Comparison of ENCODE assay signal across 11 mouse cellular contexts in the genomic region with DNA sequence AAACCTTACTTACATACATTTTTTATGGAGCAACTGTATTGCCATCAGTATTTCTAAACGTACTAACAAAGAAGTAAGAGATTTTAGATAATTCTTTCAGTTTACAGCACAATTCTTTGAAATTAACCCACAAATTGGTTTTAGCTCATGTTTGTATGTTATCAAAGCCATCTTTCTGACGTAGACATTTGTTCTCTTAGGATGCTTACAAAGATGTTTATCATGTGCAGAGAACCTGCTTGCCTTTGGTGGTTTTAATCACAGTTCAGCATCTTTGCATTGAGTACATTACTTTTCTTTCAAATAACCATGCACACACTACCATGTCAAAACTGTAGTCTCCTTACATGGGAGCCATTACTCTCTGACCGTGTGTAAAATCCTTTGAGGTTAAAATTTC.
"Had no signal": no experiment of that assay in that cellular context is flagged by ENCODE, and none has a peak within 500 bp of the region (broad histone marks: within the 10 kb centered on the region; RNA-seq: fewer than 3 reads in every experiment).

No protein-coding gene starts in this region.

- ATAC-seq: liver, postnatal 0 days; lung, postnatal 0 days; midbrain, embryonic 13.5 days had no signal

- DNase-seq: liver, postnatal 0 days; lung, adult 2 months; lung, postnatal 14 days; lung, postnatal 36 days; right cerebral cortex, postnatal 14 days; spleen, adult 18-20 months; thymus, adult 18-20 months; thymus, postnatal 14 days; thymus, postnatal 36 days had no signal
